Mouse (Mus musculus) embryonic facial prominence, embryonic 10.5 days (tissue): Measurements from ENCODE around the gene Asb4. TPM values are rescaled to one million over a fixed set of nuclear protein-coding genes. Genes with fewer than 3 reads are reported as not detected.
A peak's percentile ranks its signal among the peaks of the same experiment; 100 is the strongest.

Source experiments
- DNase-seq: peaks from one replicate; pipeline ENCODE4 v3.0.0-alpha.2; 2017; ENCODE audit warnings: low spot score
- H3K27ac ChIP-seq: fragments of 300-500 bp; sonication (generic); replicated peaks from 2 replicates; pipeline ENCODE4 v1.5.1; 2016; ENCODE audit warnings: mild to moderate bottlenecking
- H3K27me3 ChIP-seq: fragments of 300-500 bp; sonication (generic); replicated peaks from 2 replicates; pipeline ENCODE4 v1.6.1; 2016; ENCODE audit warnings: low read depth, mild to moderate bottlenecking; ENCODE audit not compliant: poor library complexity, severe bottlenecking
- H3K36me3 ChIP-seq: fragments of 300-500 bp; sonication (generic); replicated peaks from 2 replicates; pipeline ENCODE4 v1.6.1; 2016; ENCODE audit warnings: mild to moderate bottlenecking, moderate library complexity
- H3K4me1 ChIP-seq: fragments of 300-500 bp; sonication (generic); 2 replicates; pipeline ENCODE4 v1.6.1; 2016
- H3K4me3 ChIP-seq: fragments of 300-500 bp; sonication (generic); 2 replicates; pipeline ENCODE4 v1.5.1; 2016; ENCODE audit warnings: mild to moderate bottlenecking, moderate library complexity
- H3K9me3 ChIP-seq: fragments of 300-500 bp; sonication (generic); 2 replicates; pipeline ENCODE4 v1.6.1; 2016; ENCODE audit warnings: mild to moderate bottlenecking
- WGBS: fragments of 180-500 bp; shearing (Covaris S2); methylation state at CpG from one replicate; pipeline ENCODE4 v1.1.7; 2016; 5-methylcytosine and 5-hydroxymethylcytosine counted together
- polyA plus RNA-seq: library from polyadenylated mRNA; unstranded; fragments of >200 nt; fragmentation: Nextera tagmentation; extraction: Ambion mirVana; gene quantifications from 2 replicates; pipeline ENCODE4 v1.2.1, GENCODE M21; 2016

The Asb4 gene
- polyA plus RNA-seq, 1 experiment from 2014 or later, result 70.1 TPM

DNA sequence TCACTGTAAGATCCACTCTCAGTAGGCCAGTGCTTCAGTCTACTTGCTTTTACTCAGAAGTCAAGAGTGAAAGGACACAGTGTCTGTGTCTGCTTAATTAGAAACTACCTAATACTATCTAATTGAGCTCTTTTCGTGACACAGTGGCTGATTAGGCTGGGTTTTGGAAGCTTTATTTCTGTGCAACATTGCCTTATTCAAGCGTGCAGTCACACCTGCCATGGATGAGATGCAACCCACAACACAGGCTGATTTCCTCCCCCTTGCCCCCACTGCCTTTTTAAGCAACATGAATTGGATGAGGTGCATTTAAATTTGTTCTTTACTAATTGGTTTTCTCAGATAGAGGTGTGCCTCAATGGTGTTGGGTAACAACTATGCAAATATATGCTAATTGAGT, 50.7 kb downstream of the Asb4 start:
- no peaks in the 10 kb centered on the region for H3K4me1 ChIP-seq
- H3K36me3 ChIP-seq, result peaks cover 7% of the 10 kb centered on the region
- 90% methylated on average over 2 of the region's 2 CpGs for WGBS
- no peaks in the 10 kb centered on the region for H3K9me3 ChIP-seq
- no peak overlapping the region for H3K27ac ChIP-seq
- no peak overlapping the region for H3K4me3 ChIP-seq
- H3K27me3 ChIP-seq, result 0 out of 2 replicates have a peak, but pooled peaks cover 7% of the 10 kb centered on the region
- no peak for DNase-seq

DNA sequence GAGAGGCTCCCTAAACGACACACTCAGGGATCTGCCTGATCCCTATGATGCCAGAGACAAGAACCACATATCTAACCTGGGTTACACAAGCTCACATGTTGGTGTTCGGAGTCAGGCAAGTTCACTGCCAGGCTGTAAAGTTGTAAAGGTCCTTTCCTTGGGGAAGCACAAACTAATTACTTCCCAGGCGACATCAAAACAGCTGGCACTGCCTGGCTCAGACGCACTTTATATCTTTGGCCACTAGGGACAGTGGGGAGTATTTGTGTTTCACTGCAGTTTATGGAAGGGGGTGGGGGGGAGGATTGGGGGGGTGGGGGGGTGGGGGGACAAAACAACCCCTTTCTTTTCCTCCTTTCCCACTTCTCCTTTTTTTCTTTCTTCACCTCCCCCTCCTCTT, 54.6 kb downstream of the Asb4 start:
- peaks cover 6% of the 10 kb centered on the region for H3K4me1 ChIP-seq

DNA sequence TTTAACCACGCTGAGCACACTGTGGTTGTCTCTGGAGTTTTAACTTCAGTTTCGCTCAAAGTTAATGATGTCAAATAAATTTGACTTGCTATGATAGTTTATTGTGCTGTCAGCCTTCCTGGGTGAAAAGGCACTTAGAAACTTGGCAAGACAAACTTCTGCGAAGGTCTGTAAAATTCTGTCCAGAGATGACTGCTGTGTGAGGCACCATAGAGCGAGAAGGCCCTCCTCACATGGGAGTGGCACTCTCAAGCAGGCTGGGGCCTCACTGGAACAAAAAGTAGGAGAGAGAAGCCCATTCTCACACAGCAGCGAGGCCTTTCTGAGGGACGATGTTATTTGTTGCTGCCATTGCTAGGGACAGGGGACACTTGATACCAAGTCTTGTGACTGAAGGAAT, 58.0 kb downstream of the Asb4 start:
- 89% methylated on average over 6 of the region's 6 CpGs for WGBS
- Histone ChIP-seq H3K27ac (no peak overlapping the region), H3K4me3 (no peak overlapping the region), H3K27me3 (0 out of 2 replicates have a peak, but pooled peaks cover 7% of the 10 kb centered on the region), H3K36me3 (no peaks in the 10 kb centered on the region), H3K9me3 (no peaks in the 10 kb centered on the region), H3K4me1 (peaks cover 15% of the 10 kb centered on the region)
- no peak for DNase-seq

More for the DNA sequence above, 54.6 kb downstream of the Asb4 start:
- Histone ChIP-seq H3K9me3 (no peaks in the 10 kb centered on the region), H3K27ac (no peak overlapping the region), H3K4me3 (no peak overlapping the region), H3K27me3 (0 out of 2 replicates have a peak, but pooled peaks cover 7% of the 10 kb centered on the region), H3K36me3 (no peaks in the 10 kb centered on the region)
- 45% methylated on average over 4 of the region's 4 CpGs for WGBS
- no peak for DNase-seq

GRCm38 (mm10) chr6:5442316-5443085, 59.3 kb downstream of the Asb4 start:
- H3K4me1 ChIP-seq, result peaks cover 22% of the 10 kb centered on the region
- no peaks in the 10 kb centered on the region for H3K9me3 ChIP-seq
- no peaks in the 10 kb centered on the region for H3K27me3 ChIP-seq
- no peaks in the 10 kb centered on the region for H3K36me3 ChIP-seq
- DNase-seq, result peak; percentile 30
- peak overlapping the region; percentile 34 for H3K4me3 ChIP-seq
- WGBS, result 4% methylated on average over 14 of the region's 14 CpGs
- no peak overlapping the region for H3K27ac ChIP-seq

DNA sequence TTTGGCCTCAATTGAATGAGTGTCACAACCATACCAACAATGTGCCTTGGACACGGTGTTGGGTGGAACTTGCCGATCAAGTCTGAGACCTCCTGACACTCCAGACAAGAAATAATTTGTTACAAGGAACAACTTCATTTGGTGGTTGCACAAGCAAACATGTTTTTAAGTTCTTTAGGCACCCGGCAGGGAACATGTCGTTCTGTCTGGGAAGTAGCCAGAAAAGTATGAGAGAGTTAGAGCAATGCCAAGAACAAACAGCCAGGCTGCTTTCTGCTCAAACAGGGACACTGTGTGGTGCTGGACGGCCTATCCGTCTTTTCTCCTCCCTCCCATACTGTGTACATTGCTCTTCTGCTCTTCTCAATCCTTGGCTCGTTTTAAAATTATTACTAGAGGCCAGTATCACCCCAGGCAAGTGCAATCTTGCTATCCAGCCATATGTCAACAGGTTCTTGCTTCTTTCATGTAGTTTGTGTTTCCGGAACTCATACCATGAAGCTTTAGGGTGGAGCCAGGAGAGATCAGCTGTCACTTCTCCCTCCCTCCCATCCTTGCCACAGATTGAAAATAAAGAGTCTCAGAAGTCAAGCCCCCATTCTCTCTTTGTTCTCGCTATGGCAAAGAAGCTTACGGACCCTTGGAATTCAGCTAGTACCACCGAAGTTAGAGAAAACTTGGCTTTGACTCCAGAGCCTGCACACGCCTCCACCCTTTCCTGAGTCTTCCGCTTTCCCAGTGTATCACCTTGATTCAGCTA, 60.1 kb downstream of the Asb4 start:
- peak overlapping the region; percentile 34; the same call in 1 of the 2 replicates for H3K4me3 ChIP-seq
- H3K36me3 ChIP-seq, result no peaks in the 10 kb centered on the region
- no peak for DNase-seq
- no peaks in the 10 kb centered on the region for H3K9me3 ChIP-seq
- WGBS, result 31% methylated on average over 13 of the region's 13 CpGs
- H3K27ac ChIP-seq, result no peak overlapping the region
- H3K4me1 ChIP-seq, result peaks cover 27% of the 10 kb centered on the region
- H3K27me3 ChIP-seq, result no peaks in the 10 kb centered on the region

DNA sequence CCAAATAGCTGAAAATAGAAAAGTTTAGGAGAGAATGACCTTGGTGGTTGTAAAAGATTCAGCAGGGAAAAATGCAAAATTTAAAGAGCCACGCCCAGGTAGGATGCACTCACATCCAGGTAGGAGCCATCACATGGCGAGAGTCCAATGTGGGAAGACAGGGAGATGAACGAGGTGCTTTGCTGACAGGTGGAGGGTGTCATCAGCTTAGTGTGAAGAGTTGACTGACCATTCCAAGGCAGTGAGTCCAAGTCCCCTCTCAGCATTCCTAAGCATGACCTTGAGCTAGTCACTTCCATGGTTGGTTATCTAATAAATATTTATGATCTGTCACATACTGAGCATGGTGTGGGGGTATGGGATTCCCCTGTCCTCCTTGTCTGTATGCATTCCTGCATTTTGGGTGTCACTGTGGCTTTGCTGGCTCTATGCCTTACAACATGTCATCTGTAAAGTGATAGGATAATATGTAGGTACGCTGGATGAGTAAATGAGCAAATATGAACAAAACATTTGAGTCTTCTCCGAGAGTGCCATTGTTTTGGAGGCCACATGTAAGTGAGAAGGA, 61.2 kb downstream of the Asb4 start:
- H3K27me3 ChIP-seq, result no peaks in the 10 kb centered on the region
- no peak overlapping the region for H3K27ac ChIP-seq
- no peak for DNase-seq
- H3K9me3 ChIP-seq, result no peaks in the 10 kb centered on the region
- WGBS, result 89% methylated on average over 5 of the region's 5 CpGs
- H3K4me3 ChIP-seq, result no peak overlapping the region
- peaks cover 32% of the 10 kb centered on the region for H3K4me1 ChIP-seq
- H3K36me3 ChIP-seq, result no peaks in the 10 kb centered on the region

GRCm38 (mm10) chr6:5447013-5447412, 63.8 kb downstream of the Asb4 start:
- no peak overlapping the region for H3K4me3 ChIP-seq
- no peaks in the 10 kb centered on the region for H3K36me3 ChIP-seq
- DNase-seq, result no peak
- 81% methylated on average over 4 of the region's 4 CpGs for WGBS
- no peak overlapping the region for H3K27ac ChIP-seq
- H3K9me3 ChIP-seq, result no peaks in the 10 kb centered on the region
- H3K4me1 ChIP-seq, result peaks cover 32% of the 10 kb centered on the region
- H3K27me3 ChIP-seq, result no peaks in the 10 kb centered on the region

DNA sequence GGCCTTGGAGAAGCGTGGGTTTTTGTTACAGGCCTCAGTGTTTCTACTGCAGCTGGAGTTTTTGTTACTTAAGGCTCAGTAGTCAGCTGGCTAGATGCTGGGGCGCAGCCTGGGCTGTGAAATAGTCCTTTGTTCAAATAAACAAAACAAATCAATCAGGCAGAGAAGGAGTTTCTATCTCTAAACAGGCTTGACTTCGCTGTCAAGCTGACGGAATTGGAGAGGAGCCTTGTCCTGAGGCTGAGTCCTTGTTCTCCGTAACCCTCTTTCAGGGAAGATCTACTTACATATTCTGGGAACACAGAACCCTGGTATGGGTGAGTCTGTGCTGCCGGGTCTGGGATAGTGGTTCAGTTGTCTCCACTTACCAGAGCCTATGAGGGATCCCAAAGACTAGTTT, 64.4 kb downstream of the Asb4 start:
- WGBS, result 26% methylated on average over 6 of the region's 6 CpGs
- Histone ChIP-seq H3K36me3 (no peaks in the 10 kb centered on the region), H3K4me3 (no peak overlapping the region), H3K27me3 (no peaks in the 10 kb centered on the region), H3K27ac (no peak overlapping the region), H3K9me3 (no peaks in the 10 kb centered on the region), H3K4me1 (peaks cover 28% of the 10 kb centered on the region)
- no peak for DNase-seq

- no peak overlapping the region for H3K4me3 ChIP-seq
- 26% methylated on average over 4 of the region's 4 CpGs for WGBS
Measured at GRCm38 (mm10) chr6:5448396-5448795, 65.2 kb downstream of the Asb4 start.

GRCm38 (mm10) chr6:5449878-5450277, 66.7 kb downstream of the Asb4 start:
- Histone ChIP-seq H3K4me1 (peaks cover 16% of the 10 kb centered on the region), H3K36me3 (no peaks in the 10 kb centered on the region), H3K4me3 (no peak overlapping the region), H3K27ac (no peak overlapping the region), H3K9me3 (no peaks in the 10 kb centered on the region), H3K27me3 (no peaks in the 10 kb centered on the region)
- 89% methylated on average over 5 of the region's 5 CpGs for WGBS
- no peak for DNase-seq

More at GRCm38 (mm10) chr6:5448396-5448795, 65.2 kb downstream of the Asb4 start:
- Histone ChIP-seq H3K36me3 (no peaks in the 10 kb centered on the region), H3K27ac (no peak overlapping the region), H3K4me1 (peaks cover 20% of the 10 kb centered on the region), H3K9me3 (no peaks in the 10 kb centered on the region), H3K27me3 (no peaks in the 10 kb centered on the region)
- DNase-seq, result no peak

- Histone ChIP-seq H3K27ac (no peak overlapping the region), H3K9me3 (no peaks in the 10 kb centered on the region), H3K4me3 (no peak overlapping the region), H3K36me3 (no peaks in the 10 kb centered on the region), H3K4me1 (no peaks in the 10 kb centered on the region), H3K27me3 (no peaks in the 10 kb centered on the region)
- 89% methylated on average over 3 of the region's 3 CpGs for WGBS
- no peak for DNase-seq
Measured at GRCm38 (mm10) chr6:5455836-5456235, 72.7 kb downstream of the Asb4 start.

- DNase-seq, result no peak
- H3K27ac ChIP-seq, result no peak overlapping the region
- H3K9me3 ChIP-seq, result no peaks in the 10 kb centered on the region
- H3K4me3 ChIP-seq, result no peak overlapping the region
- H3K27me3 ChIP-seq, result no peaks in the 10 kb centered on the region
- H3K36me3 ChIP-seq, result no peaks in the 10 kb centered on the region
- 78% methylated on average over 10 of the region's 10 CpGs for whole genome bisulfite sequencing
- no peaks in the 10 kb centered on the region for H3K4me1 ChIP-seq
Measured at GRCm38 (mm10) chr6:5470480-5471318, 87.5 kb downstream of the Asb4 start.
